Mouse (Mus musculus) lung, adult 2 months (tissue): ENCODE data around the gene Nkx2-5. TPM values are rescaled to one million over a fixed set of nuclear protein-coding genes. Genes with fewer than 3 reads are reported as not detected.

Source experiments
- DNase-seq: peaks from one replicate; pipeline ENCODE4 v3.0.0; 2022
- H3K4me1 ChIP-seq: fragments of 200-500 bp; 2 replicates; pipeline ENCODE4 v1.6.1; 2011; ENCODE audit warnings: low read length; ENCODE audit not compliant: control insufficient read depth, insufficient read depth
- H3K4me3 ChIP-seq: fragments of 200-500 bp; replicated peaks from 2 replicates; pipeline ENCODE3; 2011; ENCODE audit warnings: low read depth, mild to moderate bottlenecking, control low read depth, low read length; ENCODE audit errors: extremely low read depth
- CTCF ChIP-seq: fragments of 200-500 bp; IDR thresholded peaks from 2 replicates; pipeline ENCODE4 v1.5.1; 2011; ENCODE audit warnings: mild to moderate bottlenecking, low read length, control low read depth; ENCODE audit not compliant: insufficient read depth
- POLR2A ChIP-seq: fragments of 200-500 bp; IDR thresholded peaks from 2 replicates; pipeline ENCODE4 v1.6.1; 2011; ENCODE audit warnings: low read depth, mild to moderate bottlenecking, control low read depth, low read length, borderline replicate concordance; ENCODE audit errors: extremely low read depth
- WGBS: fragments of 180-500 bp; shearing (Covaris S2); methylation state at CpG from one replicate; pipeline ENCODE4 v1.1.7; 2018; 5-methylcytosine and 5-hydroxymethylcytosine counted together
- polyA plus RNA-seq: library from polyadenylated mRNA; depleted of rRNA; stranded (reverse); fragments of >200 nt; gene quantifications from 2 replicates; pipeline ENCODE4 v1.2.3, GENCODE M21; 2012

Gene Nkx2-5
- polyA plus RNA-seq, 1 experiment, result 2.4 TPM

GRCm38 (mm10) chr17:26843696-26844236, 1.0 kb downstream of the Nkx2-5 start:
- DNase-seq, result no peak
- TF ChIP-seq CTCF, result no peak
- no peak for TF ChIP-seq POLR2A
- Histone ChIP-seq H3K4me3 (no peak overlapping the region), H3K4me1 (no peaks in the 10 kb centered on the region; the same call in 1 of the 2 replicates)
- WGBS, result 10% methylated on average over 7 of the region's 7 CpGs

DNA sequence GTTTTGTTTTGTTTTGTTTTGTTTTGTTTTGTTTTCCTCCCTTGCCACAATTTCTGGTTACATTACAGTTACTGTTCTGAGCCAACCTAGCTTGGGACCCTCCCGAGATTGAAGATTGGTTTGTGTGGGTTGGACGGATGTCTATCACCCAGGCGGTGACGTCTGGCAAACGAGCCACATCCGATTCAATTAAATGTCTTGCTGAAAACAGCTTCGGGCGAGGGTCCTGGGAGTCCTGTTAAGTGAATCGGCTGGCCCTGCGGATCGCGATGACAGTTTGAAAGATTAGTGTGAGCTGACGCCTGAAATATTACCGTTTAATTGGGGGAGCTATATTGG, 1.6 kb downstream of the Nkx2-5 start:
- no peak for DNase-seq
- no peaks in the 10 kb centered on the region; the same call in 1 of the 2 replicates for H3K4me1 ChIP-seq
- WGBS, result 11% methylated on average over 14 of the region's 14 CpGs
- H3K4me3 ChIP-seq, result no peak overlapping the region
- TF ChIP-seq CTCF, result no peak
- TF ChIP-seq POLR2A, result no peak

DNA sequence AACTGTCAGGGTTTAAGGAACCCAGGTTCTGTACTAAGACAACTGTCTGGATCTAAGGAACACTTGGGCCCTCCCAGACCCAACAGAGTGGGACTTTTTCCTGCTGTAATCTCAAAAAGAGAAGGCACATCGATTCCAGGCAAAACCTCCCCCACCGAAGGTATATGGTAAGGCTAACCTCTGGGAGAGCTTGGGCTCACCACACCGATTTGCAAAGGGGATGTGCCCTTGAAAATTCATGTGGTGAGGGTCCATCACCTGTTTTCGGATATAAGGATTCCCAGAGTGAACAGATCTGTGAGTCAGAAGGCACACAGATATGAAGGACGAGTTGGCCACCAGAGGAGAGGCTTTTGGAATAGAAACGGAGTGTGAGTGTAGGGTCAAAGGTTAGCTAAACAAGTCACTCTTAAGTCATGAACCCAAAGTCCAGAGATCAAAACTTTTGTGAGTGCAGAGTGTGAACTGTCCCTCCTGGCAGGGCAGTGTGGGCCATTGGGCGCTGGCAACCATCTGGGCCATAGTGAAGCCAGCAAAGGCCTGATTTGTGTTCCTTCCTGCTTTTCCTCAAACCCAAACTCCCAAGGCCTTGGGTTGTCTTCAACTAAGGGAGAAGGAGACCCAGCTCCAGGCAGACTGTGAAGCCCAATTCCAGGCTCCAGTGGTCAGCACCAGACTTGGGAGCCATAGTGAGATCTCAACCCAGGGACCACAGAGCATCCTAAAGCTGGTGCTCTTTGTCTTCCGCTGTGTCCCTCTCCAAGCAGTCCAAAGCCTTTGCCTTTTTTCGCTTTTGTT, 2.2 kb downstream of the Nkx2-5 start:
- Histone ChIP-seq H3K4me3 (no peak overlapping the region), H3K4me1 (no peaks in the 10 kb centered on the region; the same call in 1 of the 2 replicates)
- no peak for DNase-seq
- WGBS, result 23% methylated on average over 9 of the region's 9 CpGs
- TF ChIP-seq POLR2A, result no peak
- TF ChIP-seq CTCF, result no peak

GRCm38 (mm10) chr17:26841981-26842380, 2.8 kb downstream of the Nkx2-5 start:
- H3K4me1 ChIP-seq, result no peaks in the 10 kb centered on the region; the same call in 1 of the 2 replicates
- TF ChIP-seq CTCF, result no peak
- TF ChIP-seq POLR2A, result no peak
- DNase-seq, result no peak
- WGBS, result 9% methylated on average over 5 of the region's 5 CpGs
- no peak overlapping the region for H3K4me3 ChIP-seq

DNA sequence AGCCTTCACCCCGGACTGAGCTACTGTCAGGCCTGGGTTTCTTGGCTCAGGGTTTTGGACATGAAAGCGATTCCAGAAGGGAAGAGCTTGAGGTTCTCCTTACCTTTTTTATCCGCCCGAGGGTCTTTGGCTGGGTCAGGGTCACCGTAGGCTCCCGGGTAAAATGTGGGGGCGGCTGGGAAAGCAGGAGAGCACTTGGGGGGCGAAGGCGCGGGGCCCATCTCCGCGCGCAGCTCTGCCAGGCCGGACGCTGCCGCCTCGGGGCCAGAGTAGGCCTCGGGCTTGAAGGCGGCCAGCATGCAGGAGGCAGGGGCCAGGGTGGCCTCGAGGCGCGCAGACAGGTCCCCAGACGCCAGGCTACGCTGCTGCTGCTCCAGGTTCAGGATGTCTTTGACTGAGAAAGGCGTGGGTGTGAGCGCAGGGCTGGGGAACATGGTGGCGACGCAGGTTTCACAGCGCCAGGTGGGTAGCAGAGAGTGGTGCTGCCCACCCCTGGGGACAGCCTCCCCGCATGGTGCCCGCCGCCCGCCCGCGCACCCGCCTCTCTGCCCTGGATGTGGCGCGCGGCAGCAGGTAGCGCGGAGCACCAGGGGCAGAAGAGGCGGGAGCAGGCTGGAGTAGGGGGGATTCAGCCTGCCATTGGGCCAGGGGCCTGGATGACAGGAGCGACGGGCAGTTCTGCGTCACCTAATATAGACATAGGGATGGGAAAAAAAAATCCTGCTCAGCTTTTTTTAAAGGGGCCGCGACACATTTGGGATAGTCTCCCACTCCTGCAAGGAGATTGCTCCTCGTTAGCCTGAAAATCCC, 3.7 kb downstream of the Nkx2-5 start:
- Histone ChIP-seq H3K4me1 (no peaks in the 10 kb centered on the region; the same call in 1 of the 2 replicates), H3K4me3 (no peak overlapping the region)
- WGBS, result 5% methylated on average over 48 of the region's 48 CpGs
- no peak for DNase-seq
- TF ChIP-seq POLR2A, result no peak
- no peak for TF ChIP-seq CTCF

GRCm38 (mm10) chr17:26840439-26840780, 4.4 kb downstream of the Nkx2-5 start:
- Histone ChIP-seq H3K4me3 (no peak overlapping the region), H3K4me1 (no peaks in the 10 kb centered on the region; the same call in 1 of the 2 replicates)
- TF ChIP-seq CTCF (no peak), POLR2A (no peak)
- no peak for DNase-seq
- 31% methylated on average over 9 of the region's 9 CpGs for WGBS

DNA sequence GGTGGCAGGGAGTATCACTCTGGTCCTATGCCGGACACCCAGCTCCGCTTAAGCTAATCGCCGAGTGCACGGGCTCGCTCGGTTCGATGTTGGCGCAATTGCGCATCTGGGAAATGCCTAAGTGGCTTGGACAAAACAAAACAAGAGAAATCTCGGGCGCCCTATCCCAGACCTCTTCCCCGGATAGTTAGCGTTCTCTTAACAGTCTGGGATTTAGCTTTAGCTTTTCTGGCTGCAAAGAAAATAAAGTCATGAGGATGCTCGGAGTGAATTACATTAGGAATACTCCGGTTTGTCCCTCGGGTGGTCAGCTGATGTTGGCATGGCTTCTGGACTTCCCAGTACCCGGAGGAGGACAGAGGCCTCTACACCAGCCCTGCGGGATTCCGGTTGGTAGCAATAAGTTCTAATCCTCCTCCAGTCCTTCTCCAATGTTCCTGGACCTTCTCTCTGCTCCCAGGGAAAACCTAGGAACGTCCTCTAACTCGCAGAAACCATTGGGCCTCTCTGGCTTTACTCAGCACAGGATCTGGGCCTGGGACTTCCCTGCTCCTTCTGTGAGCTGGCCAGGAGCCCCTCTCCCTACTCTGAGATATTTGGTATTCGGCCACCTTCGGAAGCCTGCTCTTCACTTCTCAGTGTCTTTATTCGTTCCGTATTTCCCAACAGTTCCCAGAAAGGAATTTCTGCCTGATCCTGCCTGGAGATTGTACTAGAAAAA, 4.9 kb downstream of the Nkx2-5 start:
- no peak for DNase-seq
- Histone ChIP-seq H3K4me1 (no peaks in the 10 kb centered on the region; the same call in 1 of the 2 replicates), H3K4me3 (no peak overlapping the region)
- WGBS, result 12% methylated on average over 26 of the region's 26 CpGs
- no peak for TF ChIP-seq POLR2A
- no peak for TF ChIP-seq CTCF

GRCm38 (mm10) chr17:26838911-26839717, 5.7 kb downstream of the Nkx2-5 start:
- Histone ChIP-seq H3K4me3 (no peak overlapping the region), H3K4me1 (no peaks in the 10 kb centered on the region; the same call in 1 of the 2 replicates)
- TF ChIP-seq POLR2A, result no peak
- no peak for TF ChIP-seq CTCF
- no peak for DNase-seq
- WGBS, result 2% methylated on average over 87 of the region's 87 CpGs
